Mouse (Mus musculus): Measurements from ENCODE around the gene Gm28036. TPM values are rescaled to one million over a fixed set of nuclear protein-coding genes. Genes with fewer than 3 reads are reported as not detected.
"Not testable (repeated sequence)": the region's sequence is repeated elsewhere in the genome, so short reads cannot be mapped to it uniquely, and the experiment has no call there.

Gene Gm28036
- polyA plus RNA-seq, 1 experiment from 2014 or later, result 11.0 TPM

DNA sequence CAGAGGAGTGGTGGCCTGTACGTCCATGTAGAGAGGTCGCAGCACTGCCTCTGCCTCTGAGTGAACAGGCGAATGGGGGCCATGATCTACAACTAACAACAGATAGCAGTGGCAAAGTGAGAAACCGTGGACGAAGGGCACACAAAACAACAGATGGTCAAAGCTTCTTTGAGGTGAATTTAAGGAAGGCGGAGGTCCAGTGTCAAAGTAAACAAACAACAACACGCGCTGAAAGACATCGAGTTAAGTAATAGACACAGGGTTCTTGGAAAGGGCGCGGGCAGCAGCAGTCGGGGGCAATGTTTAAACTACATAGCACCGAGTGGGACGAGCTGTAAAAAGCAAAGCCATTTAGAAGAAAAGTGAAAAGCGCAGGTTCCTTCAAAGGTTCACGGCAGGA, 16.5 kb upstream of the Gm28036 start:
- peak overlapping the region; percentile 64 for H3K4me3 ChIP-seq (ENCODE audit: low read depth, low read length)
- H3K36me3 ChIP-seq (ENCODE audit: control insufficient read depth, insufficient read depth, low read length), result peaks cover 18% of the 10 kb centered on the region
- H3K4me1 ChIP-seq (ENCODE audit: control insufficient read depth, insufficient read depth, low read length), result peaks cover 5% of the 10 kb centered on the region; the same call in 1 of the 2 replicates
- WGBS, result 2% methylated on average over 16 of the region's 16 CpGs
- peak overlapping the region; percentile 82 for H3K4me2 ChIP-seq (replicated peaks; ENCODE audit: low read depth, low read length)
- peak overlapping the region; percentile 73 for H3K9ac ChIP-seq (replicated peaks; ENCODE audit: low read depth, low read length)
- no peak for ATAC-seq (ENCODE audit: insufficient number of reproducible peaks, insufficient read depth, low FRiP score, low read depth)
- H3K27me3 ChIP-seq (ENCODE audit: control insufficient read depth, insufficient read depth, low read length), result no peaks in the 10 kb centered on the region
- H3K27ac ChIP-seq (ENCODE audit: low read length), result peak overlapping the region; percentile 92
- H3K9me3 ChIP-seq (ENCODE audit: control insufficient read depth, low read depth, low read length), result no peaks in the 10 kb centered on the region

DNA sequence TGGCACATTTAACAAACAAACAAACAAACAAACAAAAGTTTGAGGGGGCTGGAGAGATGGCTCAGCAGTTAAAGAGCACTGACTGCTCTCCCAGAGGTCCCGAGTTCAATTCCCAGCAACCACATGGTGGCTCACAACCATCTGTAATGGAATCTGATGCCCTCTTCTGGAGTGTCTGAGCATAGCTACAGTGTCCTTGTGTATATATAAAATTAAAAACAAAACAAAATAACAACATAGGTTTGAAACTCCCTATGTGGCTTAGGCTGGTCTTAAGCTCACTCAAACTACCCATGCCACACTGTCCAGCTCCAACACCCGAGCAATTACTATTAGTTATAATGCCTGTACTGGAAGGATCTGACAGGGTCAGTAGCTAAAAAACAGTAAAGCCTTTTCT, 15.9 kb upstream of the Gm28036 start:
- Histone ChIP-seq H3K4me3 (ENCODE audit: low read depth, low read length) (peak overlapping the region; percentile 64), H3K4me2 (replicated peaks; ENCODE audit: low read depth, low read length) (peak overlapping the region; percentile 82), H3K4me1 (ENCODE audit: control insufficient read depth, insufficient read depth, low read length) (peaks cover 5% of the 10 kb centered on the region; the same call in 1 of the 2 replicates), H3K27me3 (ENCODE audit: control insufficient read depth, insufficient read depth, low read length) (no peaks in the 10 kb centered on the region), H3K9ac (replicated peaks; ENCODE audit: low read depth, low read length) (peak overlapping the region; percentile 73; the same call in 1 of the 2 replicates), H3K27ac (ENCODE audit: low read length) (no peak overlapping the region), H3K36me3 (ENCODE audit: control insufficient read depth, insufficient read depth, low read length) (peaks cover 13% of the 10 kb centered on the region), H3K9me3 (ENCODE audit: control insufficient read depth, low read depth, low read length) (no peaks in the 10 kb centered on the region)
- WGBS, result 76% methylated on average over 2 of the region's 2 CpGs
- ATAC-seq (ENCODE audit: insufficient number of reproducible peaks, insufficient read depth, low FRiP score, low read depth), result no peak

DNA sequence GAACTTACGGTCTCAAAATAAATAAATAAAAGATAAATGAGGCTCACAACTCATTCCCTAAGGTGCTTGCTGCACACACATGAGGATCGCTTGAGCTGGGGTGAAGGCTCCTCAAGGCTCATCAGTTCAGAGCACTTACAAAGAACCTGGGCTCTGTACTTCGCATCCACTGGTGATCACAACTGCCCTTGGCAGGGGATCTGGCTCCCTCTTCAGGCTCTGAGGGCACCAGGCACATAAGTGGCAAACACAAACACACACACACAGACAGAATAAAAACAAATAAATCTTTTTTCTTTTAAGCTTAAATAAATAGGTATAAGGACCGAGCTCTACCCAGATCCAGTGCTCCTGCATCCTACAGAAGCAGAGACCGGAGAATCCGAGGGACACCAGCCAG, 8.8 kb upstream of the Gm28036 start:
- Histone ChIP-seq H3K9me3 (ENCODE audit: control insufficient read depth, low read depth, low read length) (no peaks in the 10 kb centered on the region), H3K27me3 (ENCODE audit: control insufficient read depth, insufficient read depth, low read length) (no peaks in the 10 kb centered on the region), H3K9ac (replicated peaks; ENCODE audit: low read depth, low read length) (no peak overlapping the region), H3K27ac (ENCODE audit: low read length) (no peak overlapping the region), H3K36me3 (ENCODE audit: control insufficient read depth, insufficient read depth, low read length) (no peaks in the 10 kb centered on the region), H3K4me3 (ENCODE audit: low read depth, low read length) (no peak overlapping the region), H3K4me1 (ENCODE audit: control insufficient read depth, insufficient read depth, low read length) (no peaks in the 10 kb centered on the region), H3K4me2 (replicated peaks; ENCODE audit: low read depth, low read length) (no peak overlapping the region)
- ATAC-seq (ENCODE audit: insufficient number of reproducible peaks, insufficient read depth, low FRiP score, low read depth), result no peak
- WGBS, result 74% methylated on average over 6 of the region's 6 CpGs

DNA sequence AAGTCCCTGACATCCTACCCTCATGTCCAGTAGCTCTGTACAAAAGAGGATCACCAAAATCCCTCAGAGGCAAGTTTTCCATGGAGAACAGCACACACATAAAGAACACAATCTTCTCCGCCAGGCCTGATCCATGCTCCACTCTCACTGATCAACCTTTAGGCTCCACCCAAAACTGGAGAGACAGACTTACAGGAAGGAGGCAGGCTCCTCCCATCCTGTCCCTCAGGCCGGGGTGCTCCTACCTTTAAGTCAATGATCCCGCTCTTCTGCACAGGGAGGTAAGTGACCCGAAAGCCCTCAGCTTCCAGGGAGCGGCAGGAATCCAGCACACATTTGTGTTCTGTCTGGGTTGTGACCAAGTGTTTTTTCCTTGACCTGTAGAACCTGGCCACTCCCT, 7.3 kb upstream of the Gm28036 start:
- H3K27ac ChIP-seq (ENCODE audit: low read length), result no peak overlapping the region
- H3K9me3 ChIP-seq (ENCODE audit: control insufficient read depth, low read depth, low read length), result no peaks in the 10 kb centered on the region
- no peak overlapping the region for H3K9ac ChIP-seq (replicated peaks; ENCODE audit: low read depth, low read length)
- no peaks in the 10 kb centered on the region for H3K27me3 ChIP-seq (ENCODE audit: control insufficient read depth, insufficient read depth, low read length)
- WGBS, result 90% methylated on average over 5 of the region's 5 CpGs
- no peaks in the 10 kb centered on the region for H3K4me1 ChIP-seq (ENCODE audit: control insufficient read depth, insufficient read depth, low read length)
- no peaks in the 10 kb centered on the region for H3K36me3 ChIP-seq (ENCODE audit: control insufficient read depth, insufficient read depth, low read length)
- H3K4me2 ChIP-seq (replicated peaks; ENCODE audit: low read depth, low read length), result no peak overlapping the region
- no peak overlapping the region for H3K4me3 ChIP-seq (ENCODE audit: low read depth, low read length)
- ATAC-seq (ENCODE audit: insufficient number of reproducible peaks, insufficient read depth, low FRiP score, low read depth), result no peak

DNA sequence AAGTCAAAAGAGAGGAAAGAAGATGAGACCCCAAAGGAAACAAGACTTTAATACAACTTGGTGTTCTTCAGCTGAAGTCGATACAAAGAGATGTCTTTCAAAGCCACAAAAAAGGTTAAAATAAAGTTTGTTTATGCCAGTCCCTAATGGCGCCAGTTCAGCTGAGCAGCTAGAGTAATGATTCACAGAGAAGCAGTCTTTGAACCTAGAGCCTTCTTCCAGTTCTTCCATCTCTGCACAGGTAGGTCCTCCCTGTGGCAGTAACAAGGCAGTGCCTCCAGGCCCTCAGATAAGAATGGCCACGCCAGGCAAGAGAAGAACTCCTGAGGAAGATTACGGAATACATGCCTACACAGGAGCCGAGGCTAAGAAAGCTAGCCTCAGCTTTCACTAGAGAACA, 3.2 kb downstream of the Gm28036 start:
- 87% methylated on average over 5 of the region's 5 CpGs for WGBS
- no peaks in the 10 kb centered on the region for H3K4me1 ChIP-seq (ENCODE audit: control insufficient read depth, insufficient read depth, low read length)
- H3K9ac ChIP-seq (replicated peaks; ENCODE audit: low read depth, low read length), result no peak overlapping the region
- H3K4me2 ChIP-seq (replicated peaks; ENCODE audit: low read depth, low read length), result no peak overlapping the region
- no peak overlapping the region for H3K4me3 ChIP-seq (ENCODE audit: low read depth, low read length)
- peaks cover 3% of the 10 kb centered on the region; the same call in 1 of the 2 replicates for H3K36me3 ChIP-seq (ENCODE audit: control insufficient read depth, insufficient read depth, low read length)
- no peaks in the 10 kb centered on the region for H3K9me3 ChIP-seq (ENCODE audit: control insufficient read depth, low read depth, low read length)
- no peak overlapping the region for H3K27ac ChIP-seq (ENCODE audit: low read length)
- ATAC-seq (ENCODE audit: insufficient number of reproducible peaks, insufficient read depth, low FRiP score, low read depth), result no peak
- no peaks in the 10 kb centered on the region for H3K27me3 ChIP-seq (ENCODE audit: control insufficient read depth, insufficient read depth, low read length)

DNA sequence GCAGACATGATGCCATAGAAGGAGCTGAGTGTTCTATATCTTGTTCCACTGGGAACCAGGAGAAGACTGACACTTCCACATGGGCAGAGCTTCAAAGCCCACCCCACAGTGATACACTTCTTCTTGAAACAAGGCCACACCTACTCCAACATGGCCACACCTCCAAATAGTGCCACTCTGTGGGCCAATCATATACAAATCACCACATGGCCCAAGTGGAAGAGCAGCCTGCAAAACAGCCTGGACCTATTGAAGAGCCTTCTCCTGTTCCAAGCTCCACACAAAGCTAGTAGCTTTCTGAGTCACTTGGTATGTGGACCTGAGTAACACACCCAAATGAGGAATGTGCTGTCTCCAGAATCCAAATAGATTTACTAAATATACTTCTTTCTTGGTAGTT, 7.3 kb downstream of the Gm28036 start:
- no peak overlapping the region for H3K9ac ChIP-seq (replicated peaks; ENCODE audit: low read depth, low read length)
- H3K4me2 ChIP-seq (replicated peaks; ENCODE audit: low read depth, low read length), result no peak overlapping the region
- H3K4me1 ChIP-seq (ENCODE audit: control insufficient read depth, insufficient read depth, low read length), result no peaks in the 10 kb centered on the region
- no peak overlapping the region for H3K27ac ChIP-seq (ENCODE audit: low read length)
- no peaks in the 10 kb centered on the region for H3K9me3 ChIP-seq (ENCODE audit: control insufficient read depth, low read depth, low read length)
- no peaks in the 10 kb centered on the region for H3K27me3 ChIP-seq (ENCODE audit: control insufficient read depth, insufficient read depth, low read length)
- H3K4me3 ChIP-seq (ENCODE audit: low read depth, low read length), result no peak overlapping the region
- ATAC-seq (ENCODE audit: insufficient number of reproducible peaks, insufficient read depth, low FRiP score, low read depth), result no peak
- H3K36me3 ChIP-seq (ENCODE audit: control insufficient read depth, insufficient read depth, low read length), result no peaks in the 10 kb centered on the region; the same call in 1 of the 2 replicates

DNA sequence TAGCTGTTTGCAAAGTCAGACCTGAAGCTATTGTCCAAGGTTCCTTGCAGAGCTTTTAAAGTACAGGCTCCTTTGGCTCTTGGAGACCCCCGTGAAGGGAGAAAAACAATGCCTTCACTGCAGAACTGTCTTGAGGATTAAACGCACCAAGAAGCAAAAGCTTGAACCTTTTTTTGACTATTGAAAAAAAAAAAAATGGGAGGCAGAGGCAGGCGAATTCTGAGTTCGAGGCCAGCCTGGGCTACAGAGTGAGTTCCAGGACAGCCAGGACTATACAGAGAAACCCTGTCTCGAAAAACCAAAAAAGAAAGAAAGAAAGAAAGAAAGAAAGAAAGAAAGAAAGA, 14.8 kb downstream of the Gm28036 start:
- not testable (repeated sequence) for H3K27me3 ChIP-seq (ENCODE audit: control insufficient read depth, insufficient read depth, low read length); H3K9me3 ChIP-seq (ENCODE audit: control insufficient read depth, low read depth, low read length); ATAC-seq (ENCODE audit: insufficient number of reproducible peaks, insufficient read depth, low FRiP score, low read depth); H3K36me3 ChIP-seq (ENCODE audit: control insufficient read depth, insufficient read depth, low read length); H3K4me1 ChIP-seq (ENCODE audit: control insufficient read depth, insufficient read depth, low read length)
- H3K4me2 ChIP-seq (replicated peaks; ENCODE audit: low read depth, low read length), result peak overlapping the region; percentile 44
- H3K9ac ChIP-seq (replicated peaks; ENCODE audit: low read depth, low read length), result peak overlapping the region; percentile 99; the same call in 1 of the 2 replicates
- WGBS, result 20% methylated on average over 5 of the region's 5 CpGs
- H3K4me3 ChIP-seq (ENCODE audit: low read depth, low read length), result peak overlapping the region; percentile 97
- peak overlapping the region; percentile 90; the same call in 1 of the 2 replicates for H3K27ac ChIP-seq (ENCODE audit: low read length)

DNA sequence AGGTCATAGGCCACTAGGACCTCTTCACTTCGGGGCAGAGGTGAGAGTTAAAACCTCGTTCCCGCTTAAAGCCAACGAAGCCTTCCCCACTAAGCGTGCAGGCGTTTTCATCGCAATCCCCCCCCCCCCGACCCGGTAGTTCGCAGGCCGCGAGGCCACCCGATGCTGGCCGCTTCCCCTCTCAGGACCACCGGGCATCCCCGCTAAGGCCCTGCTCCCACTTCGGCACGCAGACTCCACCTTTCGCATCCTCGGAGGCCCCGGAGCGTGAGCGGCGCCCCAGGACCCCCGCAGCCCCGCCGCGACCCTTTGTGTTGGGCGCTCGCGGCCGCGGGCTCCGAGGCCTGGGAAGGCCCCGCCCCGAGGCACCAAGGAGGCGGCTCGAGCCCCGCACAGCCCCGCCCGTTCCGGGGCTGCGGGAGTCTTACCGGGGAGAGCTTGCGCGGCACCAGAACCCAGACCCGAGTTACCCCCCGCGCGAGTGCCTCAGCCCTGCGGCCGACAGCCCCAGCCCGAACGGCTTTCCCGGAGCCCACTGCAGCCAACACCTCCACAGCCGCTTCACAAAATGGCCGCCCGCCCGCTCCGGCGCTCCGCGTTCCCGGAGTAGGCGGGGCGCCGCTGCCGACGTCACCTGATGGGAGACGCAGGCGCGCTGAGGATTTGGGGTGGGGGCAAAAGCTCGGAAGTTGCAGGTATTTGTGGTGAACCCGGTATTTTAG, 15.4 kb downstream of the Gm28036 start, which contains the start of the genes Cpne1 and Rbm12:
Gene Cpne1 (minus strand): TSS at position 608 of the 722 bp plus-strand sequence.
Gene Rbm12 (minus strand): TSS at position 621 of the 722 bp plus-strand sequence.
- WGBS, result under 1% methylated on average over 65 of the region's 74 CpGs
- ATAC-seq (ENCODE audit: insufficient number of reproducible peaks, insufficient read depth, low FRiP score, low read depth), result peak; percentile 90
- no peaks in the 10 kb centered on the region for H3K9me3 ChIP-seq (ENCODE audit: control insufficient read depth, low read depth, low read length)
- H3K4me1 ChIP-seq (ENCODE audit: control insufficient read depth, insufficient read depth, low read length), result peaks cover 10% of the 10 kb centered on the region; the same call in 1 of the 2 replicates
- no peaks in the 10 kb centered on the region for H3K36me3 ChIP-seq (ENCODE audit: control insufficient read depth, insufficient read depth, low read length)
- H3K4me3 ChIP-seq (ENCODE audit: low read depth, low read length), result peak within 1 kb of the TSS; percentile 97
- H3K9ac ChIP-seq (replicated peaks; ENCODE audit: low read depth, low read length), result peak within 1 kb of the TSS; percentile 99
- H3K27me3 ChIP-seq (ENCODE audit: control insufficient read depth, insufficient read depth, low read length), result no peaks in the 10 kb centered on the region
- H3K27ac ChIP-seq (ENCODE audit: low read length), result peak within 1 kb of the TSS; percentile 90
- peak within 1 kb of the TSS; percentile 51 for H3K4me2 ChIP-seq (replicated peaks; ENCODE audit: low read depth, low read length)
